10 mouse cellular contexts compared by ENCODE assay signal in genomic region chr11:115811381-115812093, GRCm38 (mm10). TPM values are rescaled to one million over a fixed set of nuclear protein-coding genes. Genes with fewer than 3 reads are reported as not detected.
DNase-seq lines count a peak whose midpoint lies in the region; ATAC-seq and TF ChIP-seq lines count a peak whose summit lies in the region.
"Had no signal": no experiment of that assay in that cellular context is flagged by ENCODE, and none has a peak within 500 bp of the region (broad histone marks: within the 10 kb centered on the region; RNA-seq: fewer than 3 reads in every experiment).

No protein-coding gene starts in this region.

- no peak for TF ChIP-seq CTCF in heart, adult 2 months (IDR thresholded peaks at IDR 0.05)

- peak overlapping the region; percentile 78 for H3K9ac ChIP-seq in heart, adult 2 months (ENCODE audit: low read depth, low read length)
- H3K9ac ChIP-seq in neural tube, embryonic 11.5 days (ENCODE audit: low read length) = peak overlapping the region; percentile 85; the same call in 1 of the 2 replicates
- peak overlapping the region; percentile 87; the same call in 1 of the 2 replicates for H3K9ac ChIP-seq in liver, embryonic 13.5 days

- intact Hi-C loops in heart, adult 2 months (cut with DNase I) = loop anchor here (5.0 kb wide), 1 partner anchor 164 kb away; no protein-coding TSS in a partner anchor

- peak overlapping the region; percentile 94 for H3K27ac ChIP-seq in heart, adult 2 months
- H3K27ac ChIP-seq in neural tube, embryonic 11.5 days (ENCODE audit: low read depth, low read length) = no peak overlapping the region
- peak overlapping the region; percentile 15; the same call in 1 of the 2 replicates for H3K27ac ChIP-seq in liver, embryonic 13.5 days

- H3K9me3 ChIP-seq in neural tube, embryonic 11.5 days (ENCODE audit: control insufficient read depth, low read length) = no peaks in the 10 kb centered on the region
- H3K9me3 ChIP-seq in liver, embryonic 13.5 days (replicated peaks) = no peaks in the 10 kb centered on the region
- H3K9me3 ChIP-seq: megakaryocyte, embryonic 14.5 days had no signal

- H3K4me2 ChIP-seq in neural tube, embryonic 11.5 days (ENCODE audit: low read depth) = peak overlapping the region; percentile 95
- H3K4me2 ChIP-seq in liver, embryonic 13.5 days = peak overlapping the region; percentile 95

- peak in 1 of 2 experiments; percentile 45 for DNase-seq in heart, adult 2 months
- DNase-seq in heart, adult 8-10 months (ENCODE audit: low spot score) = no peak
- DNase-seq in neural tube, embryonic 11.5 days (ENCODE audit: low spot score) = no peak
- DNase-seq in neural tube, embryonic 10.5 days (ENCODE audit: extremely low spot score, low spot score) = no peak
- no peak for DNase-seq in liver, embryonic 13.5 days
- DNase-seq in cerebellum, adult 11 months = no peak
- no peak for DNase-seq in layer of hippocampus, adult 11-12 months (ENCODE audit: low spot score)

- no peak for TF ChIP-seq POLR2A in heart, adult 2 months (IDR thresholded peaks at IDR 0.05; ENCODE audit: insufficient read depth, low read depth, low read length)

- no peak for ATAC-seq in neural tube, embryonic 11.5 days (ENCODE audit: insufficient read depth, low FRiP score, low TSS enrichment)
- ATAC-seq in liver, embryonic 13.5 days (ENCODE audit: low read depth) = no peak
- ATAC-seq in erythroid progenitor cell, adult 5-6 weeks (replicated peaks; ENCODE audit: low FRiP score, poor library complexity, severe bottlenecking) = no peak

- no peaks in the 10 kb centered on the region for H3K27me3 ChIP-seq in heart, adult 2 months (ENCODE audit: control insufficient read depth, insufficient read depth, low read length)
- no peaks in the 10 kb centered on the region for H3K27me3 ChIP-seq in neural tube, embryonic 11.5 days (ENCODE audit: control insufficient read depth, insufficient read depth, low read length)
- no peaks in the 10 kb centered on the region for H3K27me3 ChIP-seq in liver, embryonic 13.5 days

- H3K79me2 ChIP-seq in heart, adult 2 months (replicated peaks; ENCODE audit: control insufficient read depth, insufficient read depth, low read length) = peaks cover 4% of the 10 kb centered on the region; the same call in 1 of the 2 replicates

- peaks cover 6% of the 10 kb centered on the region; the same call in 1 of the 2 replicates for H3K36me3 ChIP-seq in heart, adult 2 months (ENCODE audit: control insufficient read depth, insufficient read depth, low read length)
- peaks cover 9% of the 10 kb centered on the region for H3K36me3 ChIP-seq in neural tube, embryonic 11.5 days (ENCODE audit: control insufficient read depth, insufficient read depth, low read length)
- peaks cover 35% of the 10 kb centered on the region for H3K36me3 ChIP-seq in liver, embryonic 13.5 days

- no peak for TF ChIP-seq EP300 in heart, adult 2 months (IDR thresholded peaks at IDR 0.05; ENCODE audit: insufficient read depth, low read depth, low read length)

- H3K4me3 ChIP-seq in heart, adult 2 months = peak overlapping the region; percentile 95
- H3K4me3 ChIP-seq in neural tube, embryonic 11.5 days (ENCODE audit: low read depth, low read length) = 0 out of 2 replicates have a peak overlapping the region, but pooled peaks have one; percentile 91
- H3K4me3 ChIP-seq in liver, embryonic 13.5 days (replicated peaks) = peak overlapping the region; percentile 76
- H3K4me3 ChIP-seq: megakaryocyte, embryonic 14.5 days had no signal

- H3K4me1 ChIP-seq in heart, adult 2 months (ENCODE audit: control insufficient read depth, insufficient read depth, low read length) = peaks cover 18% of the 10 kb centered on the region
- peaks cover 39% of the 10 kb centered on the region for H3K4me1 ChIP-seq in neural tube, embryonic 11.5 days (ENCODE audit: control insufficient read depth, insufficient read depth, low read length)
- H3K4me1 ChIP-seq in liver, embryonic 13.5 days (replicated peaks) = peaks cover 87% of the 10 kb centered on the region

- 27% methylated on average over 20 of the region's 20 CpGs for WGBS in heart, adult 2 months
- WGBS in neural tube, embryonic 11.5 days = 84% methylated on average over 20 of the region's 20 CpGs
- WGBS in liver, embryonic 13.5 days (ENCODE audit: insufficient replicate concordance) = 86% methylated on average over 20 of the region's 20 CpGs

RNA-seq across cellular contexts. Expression of gene Caskin2, which starts 1.9 kb away (rescaled TPM):
- total RNA-seq in heart, adult 2 months (2021) = 10 to 100 TPM; 40.5 to 43.8 TPM
- 38.5 TPM in 2 replicates for polyA plus RNA-seq in heart, adult 2 months (2012; rRNA removed)
- 10 to 100 TPM; 40.3 to 48.2 (median 44.7) TPM for total RNA-seq in heart, adult 8-10 months (2022)
- polyA plus RNA-seq in neural tube, embryonic 11.5 days (2014; fragmentation: Nextera tagmentation; extraction: Ambion mirVana) = 16.4 and 19.1 TPM in 2 replicates
- 5.7 and 6.0 TPM in 2 replicates for polyA plus RNA-seq in liver, embryonic 13.5 days (2015; fragmentation: Nextera tagmentation; extraction: Ambion mirVana)
- total RNA-seq in erythroid progenitor cell, adult 5-6 weeks (2015; ENCODE audit: low replicate concordance) = 6.7 and 13.0 TPM in 2 replicates
- total RNA-seq in erythroid progenitor cell, adult 5-6 weeks (2017; ENCODE audit: low replicate concordance) = 5.6 and 6.0 TPM in 2 replicates

RNA-seq across cellular contexts. Expression of gene Tsen54, which starts 3.0 kb away (rescaled TPM):
- total RNA-seq in heart, adult 2 months (2021) = 1 to 10 TPM; 7.2 to 9.3 TPM
- 15.9 and 16.3 TPM in 2 replicates for polyA plus RNA-seq in heart, adult 2 months (2012; rRNA removed)
- total RNA-seq in heart, adult 8-10 months (2022) = 1 to 10 TPM; 6.9 to 8.8 (median 7.5) TPM
- 26.1 and 29.8 TPM in 2 replicates for polyA plus RNA-seq in neural tube, embryonic 11.5 days (2014; fragmentation: Nextera tagmentation; extraction: Ambion mirVana)
- 19.3 and 20.1 TPM in 2 replicates for polyA plus RNA-seq in liver, embryonic 13.5 days (2015; fragmentation: Nextera tagmentation; extraction: Ambion mirVana)
- total RNA-seq in erythroid progenitor cell, adult 5-6 weeks (2015; ENCODE audit: low replicate concordance) = 4.0 and 12.6 TPM in 2 replicates
- 3.6 and 4.3 TPM in 2 replicates for total RNA-seq in erythroid progenitor cell, adult 5-6 weeks (2017; ENCODE audit: low replicate concordance)

RNA-seq across cellular contexts. Expression of gene Llgl2, which starts 12.3 kb away (rescaled TPM):
- 10 to 100 TPM; 18.4 to 20.3 TPM for total RNA-seq in heart, adult 2 months (2021)
- 19.4 and 20.2 TPM in 2 replicates for polyA plus RNA-seq in heart, adult 2 months (2012; rRNA removed)
- 10 to 100 TPM; 15.7 to 31.8 (median 20.3) TPM for total RNA-seq in heart, adult 8-10 months (2022)
- polyA plus RNA-seq in neural tube, embryonic 11.5 days (2014; fragmentation: Nextera tagmentation; extraction: Ambion mirVana) = 6.1 and 6.5 TPM in 2 replicates
- 9.8 and 10.2 TPM in 2 replicates for polyA plus RNA-seq in liver, embryonic 13.5 days (2015; fragmentation: Nextera tagmentation; extraction: Ambion mirVana)
- 1.7 TPM in 1 of 2 replicates, not detected in the other for total RNA-seq in erythroid progenitor cell, adult 5-6 weeks (2015; ENCODE audit: low replicate concordance)
- 0.26 and 1.8 TPM in 2 replicates for total RNA-seq in erythroid progenitor cell, adult 5-6 weeks (2017; ENCODE audit: low replicate concordance)

RNA-seq across cellular contexts. Expression of gene Tmem94, which starts 46.3 kb away (rescaled TPM):
- total RNA-seq in heart, adult 2 months (2021) = 100 to 1,000 TPM in 1 of 2 experiments, 10 to 100 TPM in 1; 99.5 to 103 TPM
- polyA plus RNA-seq in heart, adult 2 months (2012; rRNA removed) = 125 and 135 TPM in 2 replicates
- total RNA-seq in heart, adult 8-10 months (2022) = 100 to 1,000 TPM in 2 of 4 experiments, 10 to 100 TPM in 2; 96.2 to 103 (median 100) TPM
- polyA plus RNA-seq in neural tube, embryonic 11.5 days (2014; fragmentation: Nextera tagmentation; extraction: Ambion mirVana) = 18.6 and 19.0 TPM in 2 replicates
- 8.2 and 10.9 TPM in 2 replicates for polyA plus RNA-seq in liver, embryonic 13.5 days (2015; fragmentation: Nextera tagmentation; extraction: Ambion mirVana)
- 32.1 and 36.9 TPM in 2 replicates for total RNA-seq in erythroid progenitor cell, adult 5-6 weeks (2015; ENCODE audit: low replicate concordance)
- 35.2 and 35.3 TPM in 2 replicates for total RNA-seq in erythroid progenitor cell, adult 5-6 weeks (2017; ENCODE audit: low replicate concordance)

RNA-seq across cellular contexts. Expression of gene Myo15b, which starts 46.7 kb away (rescaled TPM):
- under 1 TPM in 1 of 2 experiments, not detected in 1; 0.05 TPM for total RNA-seq in heart, adult 2 months (2021)
- polyA plus RNA-seq in heart, adult 2 months (2012; rRNA removed) = 0.20 and 0.29 TPM in 2 replicates
- total RNA-seq in heart, adult 8-10 months (2022) = under 1 TPM in 1 of 4 experiments, not detected in 3; 0.06 TPM
- polyA plus RNA-seq in neural tube, embryonic 11.5 days (2014; fragmentation: Nextera tagmentation; extraction: Ambion mirVana) = 0.12 and 0.13 TPM in 2 replicates
- 0.36 and 0.46 TPM in 2 replicates for polyA plus RNA-seq in liver, embryonic 13.5 days (2015; fragmentation: Nextera tagmentation; extraction: Ambion mirVana)
- total RNA-seq in erythroid progenitor cell, adult 5-6 weeks (2015; ENCODE audit: low replicate concordance) = not detected in 2 replicates
- not detected in 2 replicates for total RNA-seq in erythroid progenitor cell, adult 5-6 weeks (2017; ENCODE audit: low replicate concordance)
- polyA plus RNA-seq: C2C12 had no signal

Comparison
In these comparisons a context has a peak if more than half of its experiments do, and no peak if none do; other contexts are left out.
1. RNA of gene Llgl2, which starts 12.3 kb away (total RNA-seq): 15.7 to 31.8 TPM in heart, adult 8-10 months and 18.4 to 20.3 TPM in heart, adult 2 months; 0.26 to 1.8 TPM in erythroid progenitor cell, adult 5-6 weeks; every median in the first group is over 4 times any median in the second.
2. Peak in every context shown above with its lines, with median percentiles within 50 percentile points of each other: H3K4me3 ChIP-seq and H3K9ac ChIP-seq.